Mouse (Mus musculus) bone marrow, adult 2 months (tissue): ENCODE data around the gene Gm17949. TPM values are rescaled to one million over a fixed set of nuclear protein-coding genes. Genes with fewer than 3 reads are reported as not detected.

Source experiments
- H3K27ac ChIP-seq: fragments of 200-500 bp; 2 replicates; pipeline ENCODE4 v1.5.1; 2012; ENCODE audit warnings: low read depth, mild to moderate bottlenecking, control low read depth, inconsistent platforms, low read length; ENCODE audit not compliant: control insufficient read depth, poor library complexity, insufficient read depth
- H3K4me1 ChIP-seq: fragments of 200-500 bp; 2 replicates; pipeline ENCODE4 v1.6.1; 2011; ENCODE audit warnings: low read length; ENCODE audit not compliant: control insufficient read depth, insufficient read depth
- H3K4me3 ChIP-seq: fragments of 200-500 bp; replicated peaks from 2 replicates; pipeline ENCODE3; 2011; ENCODE audit warnings: mild to moderate bottlenecking, low read depth, low read length, control low read depth; ENCODE audit not compliant: control insufficient read depth
- CTCF ChIP-seq: fragments of 200-500 bp; IDR thresholded peaks from 2 replicates; pipeline ENCODE4 v1.5.1; 2011; ENCODE audit warnings: low read length, control low read depth; ENCODE audit not compliant: control insufficient read depth, insufficient read depth
- POLR2A ChIP-seq: fragments of 200-500 bp; IDR thresholded peaks from 2 replicates; pipeline ENCODE4 v1.6.1; 2011; ENCODE audit warnings: low read depth, mild to moderate bottlenecking, control low read depth, low read length, borderline replicate concordance; ENCODE audit not compliant: control insufficient read depth
- WGBS: fragments of 180-500 bp; shearing (Covaris S2); methylation state at CpG from one replicate; pipeline ENCODE4 v1.1.7; 2018; 5-methylcytosine and 5-hydroxymethylcytosine counted together
- polyA plus RNA-seq: library from polyadenylated mRNA; stranded (reverse); fragments of >200 nt; gene quantifications from 2 replicates; pipeline ENCODE4 v1.2.4, GENCODE M21; 2011; ENCODE audit warnings: low replicate concordance; ENCODE audit not compliant: missing spikeins, insufficient read depth, insufficient read length

Gm17949 gene
- polyA plus RNA-seq, 1 experiment: not detected

DNA sequence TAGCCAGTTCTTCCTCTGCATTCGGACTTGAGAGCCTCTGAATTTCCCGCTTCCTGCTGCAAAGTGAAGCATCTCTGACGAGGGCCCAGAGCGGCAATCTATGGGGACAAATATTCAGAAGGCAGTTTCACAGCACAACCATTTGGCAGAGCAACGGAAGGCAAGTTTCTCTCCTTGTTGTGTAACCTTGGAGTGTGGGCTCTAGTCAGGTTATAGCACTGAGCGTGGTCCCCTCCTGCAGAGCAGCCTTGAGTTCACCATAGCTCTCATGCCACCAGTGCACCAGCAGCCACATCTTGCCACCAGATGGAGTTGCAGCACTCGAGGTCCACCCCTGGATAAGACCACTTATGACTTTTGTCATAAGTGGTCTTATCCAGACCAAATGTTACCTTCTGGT, 22.8 kb upstream of the Gm17949 start:
- H3K4me3 ChIP-seq: no peak overlapping the region
- no peaks in the 10 kb centered on the region; the same call in 1 of the 2 replicates for H3K4me1 ChIP-seq
- WGBS: 55% methylated on average over 7 of the region's 7 CpGs
- no peak for TF ChIP-seq CTCF
- no peak overlapping the region for H3K27ac ChIP-seq

DNA sequence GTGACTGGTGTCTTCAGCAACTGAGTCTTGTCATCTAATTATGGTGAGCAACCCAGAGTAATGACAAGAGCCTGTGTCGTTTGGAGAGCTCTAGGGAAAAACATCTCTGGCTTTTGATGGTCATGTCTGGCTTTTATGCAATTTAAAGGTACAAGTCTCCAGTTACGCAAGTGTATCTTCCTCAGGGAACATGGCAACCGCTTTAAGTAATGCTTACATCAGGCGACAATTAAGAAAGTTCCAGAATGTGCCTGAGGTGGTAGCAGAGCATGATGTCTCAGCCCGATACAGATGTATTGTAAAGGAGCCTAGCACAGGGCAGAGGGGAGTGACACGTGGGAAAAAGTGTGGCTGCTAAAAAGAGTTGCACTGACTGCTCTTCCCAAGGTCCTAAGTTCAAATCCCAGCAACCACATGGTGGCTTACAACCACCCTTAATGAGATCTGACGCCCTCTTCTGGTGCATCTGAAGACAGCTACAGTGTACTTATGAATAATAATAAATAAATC, 22.3 kb upstream of the Gm17949 start:
- WGBS: 52% methylated on average over 7 of the region's 7 CpGs
- H3K27ac ChIP-seq: no peak overlapping the region
- no peaks in the 10 kb centered on the region; the same call in 1 of the 2 replicates for H3K4me1 ChIP-seq
- TF ChIP-seq POLR2A (no peak), CTCF (no peak)
- H3K4me3 ChIP-seq: no peak overlapping the region

DNA sequence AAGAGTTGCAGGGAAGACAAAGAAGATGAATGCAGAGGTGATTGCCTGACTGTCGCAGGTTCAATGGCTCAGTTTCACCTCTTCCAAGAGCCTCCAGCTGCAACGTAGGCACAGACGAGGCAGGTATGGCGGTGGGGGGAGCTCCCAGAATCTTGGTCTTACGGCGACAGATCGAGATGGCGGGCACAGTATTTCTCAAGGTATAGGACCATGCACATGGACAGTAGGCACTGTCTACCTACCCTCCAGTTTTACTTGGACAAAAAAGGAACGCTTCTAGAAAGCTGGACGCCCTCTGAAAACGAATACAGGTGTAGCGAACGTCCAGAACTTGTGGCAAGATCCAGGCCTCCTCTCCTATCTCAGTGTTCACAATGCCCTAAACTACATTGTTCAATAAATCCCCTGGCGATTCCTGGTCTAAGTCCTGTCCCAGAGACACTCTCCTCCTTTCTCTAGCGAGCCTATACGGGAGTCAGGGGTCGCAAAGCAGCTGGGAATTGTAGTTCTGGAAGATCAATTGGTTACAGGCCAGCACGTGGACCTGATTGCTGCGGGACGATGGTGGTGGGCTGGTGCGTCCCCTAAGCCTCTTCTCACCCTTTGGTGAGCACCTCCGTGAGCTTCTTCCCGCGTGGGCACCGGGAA, 21.7 kb upstream of the Gm17949 start:
- TF ChIP-seq CTCF (no peak), POLR2A (no peak)
- Histone ChIP-seq H3K4me3 (peak overlapping the region; percentile 72), H3K27ac (peak overlapping the region; percentile 62), H3K4me1 (no peaks in the 10 kb centered on the region; the same call in 1 of the 2 replicates)
- WGBS: under 1% methylated on average over 25 of the region's 25 CpGs

DNA sequence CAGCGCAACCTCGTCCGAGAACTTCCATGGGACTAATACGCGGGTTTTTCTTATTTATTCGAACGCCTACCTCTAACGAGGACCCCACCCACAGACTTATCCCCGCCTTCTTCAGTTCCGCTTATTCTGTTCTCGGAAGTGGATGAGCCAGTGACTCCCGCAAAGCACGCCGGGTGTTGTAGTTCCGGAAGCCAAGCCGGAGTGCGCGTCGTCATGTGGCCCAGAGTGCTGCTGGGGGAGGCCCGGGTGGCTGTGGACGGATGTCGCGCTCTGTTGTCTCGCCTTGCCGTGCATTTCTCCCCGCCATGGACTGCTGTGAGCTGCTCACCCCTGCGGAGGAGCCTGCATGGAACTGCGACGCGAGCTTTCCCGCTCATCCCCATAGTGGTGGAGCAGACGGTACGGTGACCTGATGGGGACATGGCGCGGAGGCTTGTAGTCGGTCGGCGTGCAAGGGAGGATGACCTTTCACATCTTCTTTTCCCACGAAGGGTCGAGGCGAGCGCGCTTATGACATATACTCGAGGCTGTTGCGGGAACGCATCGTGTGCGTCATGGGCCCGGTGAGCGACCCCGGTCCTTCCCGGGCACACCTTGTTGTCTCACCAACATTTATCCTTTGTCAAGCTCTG, 21.0 kb upstream of the Gm17949 start, which contains the start of gene Clpp:
Clpp (plus strand) TSS at position 191 of the 632 bp plus-strand sequence.
- under 1% methylated on average over 52 of the region's 52 CpGs for WGBS
- TF ChIP-seq POLR2A: peak; percentile 85
- TF ChIP-seq CTCF: peak; percentile 14; the same call in 1 of the 2 replicates
- H3K4me1 ChIP-seq: no peaks in the 10 kb centered on the region; the same call in 1 of the 2 replicates
- H3K4me3 ChIP-seq: peak within 1 kb of the TSS; percentile 72
- H3K27ac ChIP-seq: peak within 1 kb of the TSS; percentile 62

DNA sequence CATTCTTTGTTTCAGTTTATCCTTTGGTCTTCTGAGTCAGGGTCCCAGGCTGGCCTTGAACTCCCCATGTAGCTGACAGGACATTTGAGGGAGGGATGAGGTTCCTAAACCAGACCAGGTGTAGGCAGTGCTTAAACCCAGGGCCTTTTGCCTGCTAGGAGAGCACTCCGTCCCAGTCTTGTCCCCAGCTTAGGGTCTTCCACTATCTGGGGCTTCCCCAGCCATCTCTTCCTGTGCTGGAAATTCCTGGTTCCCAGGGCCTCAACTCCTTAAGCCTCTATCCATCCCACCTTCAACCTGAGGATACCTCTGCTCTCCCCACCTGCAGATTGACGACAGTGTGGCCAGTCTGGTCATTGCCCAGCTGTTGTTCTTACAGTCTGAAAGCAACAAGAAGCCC, 20.3 kb upstream of the Gm17949 start:
- TF ChIP-seq POLR2A: no peak
- TF ChIP-seq CTCF: no peak
- Histone ChIP-seq H3K4me3 (peak overlapping the region; percentile 31), H3K4me1 (no peaks in the 10 kb centered on the region; the same call in 1 of the 2 replicates), H3K27ac (no peak overlapping the region)
- 77% methylated on average over 2 of the region's 2 CpGs for WGBS

DNA sequence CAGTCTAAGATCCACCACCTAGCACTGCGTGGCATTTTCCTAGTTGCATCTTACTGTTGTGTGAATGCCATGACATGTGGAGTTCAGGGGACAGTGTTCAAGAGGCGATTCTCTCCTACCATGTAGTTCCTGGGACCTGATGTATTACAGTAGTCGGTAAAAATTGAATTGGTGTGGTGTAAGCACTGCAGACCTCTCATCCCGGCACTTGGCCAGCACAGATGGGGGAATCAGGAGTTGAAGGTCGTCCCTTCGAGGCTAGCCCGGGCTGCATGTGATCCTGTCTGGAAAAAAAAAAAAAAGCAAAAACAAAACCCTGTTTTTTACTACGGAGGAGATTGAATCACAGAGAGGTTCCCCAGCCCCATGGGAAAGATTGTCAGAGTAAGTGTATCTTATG, 16.2 kb upstream of the Gm17949 start:
- TF ChIP-seq CTCF: no peak
- TF ChIP-seq POLR2A: no peak
- no peak overlapping the region for H3K27ac ChIP-seq
- H3K4me1 ChIP-seq: no peaks in the 10 kb centered on the region; the same call in 1 of the 2 replicates
- 89% methylated on average over 8 of the region's 8 CpGs for WGBS
- no peak overlapping the region for H3K4me3 ChIP-seq

DNA sequence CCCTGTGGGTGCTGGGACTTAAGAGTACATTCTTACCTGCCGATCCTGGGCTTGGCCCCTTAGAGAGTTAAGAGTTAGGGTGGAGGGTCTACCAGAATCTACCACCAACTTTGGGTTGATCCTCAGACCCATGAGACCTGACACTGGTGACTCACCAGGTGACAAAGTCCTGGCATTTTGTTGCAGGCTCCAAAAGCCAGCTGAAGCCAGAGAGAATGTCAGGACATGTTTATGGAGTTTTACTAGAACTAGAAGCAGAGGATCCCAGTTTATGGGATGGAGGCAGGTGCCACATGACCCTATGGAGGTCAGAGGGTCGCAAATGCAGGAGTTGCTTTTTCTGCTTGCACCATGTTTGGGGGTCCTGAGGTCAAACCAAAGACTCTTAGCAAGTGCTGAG, 14.8 kb upstream of the Gm17949 start:
- TF ChIP-seq CTCF: no peak
- TF ChIP-seq POLR2A: no peak
- Histone ChIP-seq H3K4me3 (no peak overlapping the region), H3K4me1 (no peaks in the 10 kb centered on the region; the same call in 1 of the 2 replicates), H3K27ac (no peak overlapping the region)
- WGBS: 71% methylated on average over 2 of the region's 2 CpGs

DNA sequence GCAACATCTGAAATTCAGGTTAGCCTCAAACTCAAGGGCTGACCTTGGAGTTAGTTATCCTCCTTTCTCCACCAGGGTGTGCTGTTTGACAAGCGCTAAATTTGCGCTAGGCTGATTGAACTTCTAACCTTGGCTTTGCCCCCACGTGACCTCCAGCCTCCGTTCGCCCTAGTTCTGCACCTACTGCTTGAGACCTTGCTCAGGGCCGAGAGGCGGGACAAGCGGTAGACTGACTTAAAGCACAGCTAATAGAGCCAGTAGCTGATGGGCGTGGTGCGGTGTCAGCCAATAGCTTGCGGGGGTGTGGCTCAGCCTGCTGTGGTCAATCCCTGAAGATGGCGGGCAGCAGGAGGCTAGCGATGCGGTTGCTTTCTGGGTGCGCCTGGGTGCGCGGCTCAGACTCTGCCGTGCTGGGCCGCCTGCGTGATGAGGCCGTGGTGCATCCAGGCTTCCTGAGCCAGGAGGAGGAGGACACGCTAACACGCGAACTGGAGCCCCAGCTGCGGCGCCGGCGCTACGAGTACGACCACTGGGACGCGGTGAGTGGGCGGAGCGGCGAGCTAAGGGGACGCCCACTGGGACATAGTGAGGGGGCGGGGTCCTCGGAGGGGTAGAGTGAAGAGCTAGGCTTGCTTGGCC, 14.1 kb upstream of the Gm17949 start, which contains the start of gene Alkbh7:
Alkbh7 (plus strand) TSS at position 311 of the 639 bp plus-strand sequence.
- TF ChIP-seq POLR2A: peak; percentile 59; the same call in 1 of the 2 replicates
- TF ChIP-seq CTCF: peak; percentile 88
- peak within 1 kb of the TSS; percentile 23; the same call in 1 of the 2 replicates for H3K27ac ChIP-seq
- WGBS: under 1% methylated on average over 38 of the region's 38 CpGs
- no peaks in the 10 kb centered on the region; the same call in 1 of the 2 replicates for H3K4me1 ChIP-seq
- peak within 1 kb of the TSS; percentile 87 for H3K4me3 ChIP-seq
